Mouse (Mus musculus) neural tube, embryonic 15.5 days (tissue): ENCODE measurements around the gene Zcchc24. TPM values are rescaled to one million over a fixed set of nuclear protein-coding genes. Genes with fewer than 3 reads are reported as not detected.

Experiments used
- ATAC-seq: fragments of 200-750 bp; cut with Nextera tagmentation; 2 replicates; pipeline ENCODE4 v1.8.0; 2017; ENCODE audit warnings: mild to moderate bottlenecking, moderate TSS enrichment, moderate library complexity; ENCODE audit not compliant: low FRiP score
- H3K27ac ChIP-seq: fragments of 300-500 bp; sonication (generic); replicated peaks from 2 replicates; pipeline ENCODE4 v1.5.1; 2015; ENCODE audit warnings: mild to moderate bottlenecking, inconsistent platforms
- H3K27me3 ChIP-seq: fragments of 300-500 bp; sonication (generic); replicated peaks from 2 replicates; pipeline ENCODE4 v1.6.1; 2015; ENCODE audit warnings: inconsistent platforms
- H3K36me3 ChIP-seq: fragments of 300-500 bp; sonication (generic); 2 replicates; pipeline ENCODE4 v1.6.1; 2015; ENCODE audit warnings: inconsistent platforms
- H3K4me1 ChIP-seq: fragments of 300-500 bp; sonication (generic); 2 replicates; pipeline ENCODE4 v1.6.1; 2015; ENCODE audit warnings: inconsistent platforms
- H3K4me2 ChIP-seq: fragments of 300-500 bp; sonication (generic); 2 replicates; pipeline ENCODE4 v1.6.1; 2015; ENCODE audit warnings: inconsistent platforms, mild to moderate bottlenecking, moderate library complexity
- H3K4me3 ChIP-seq: fragments of 300-500 bp; sonication (generic); replicated peaks from 2 replicates; pipeline ENCODE4 v1.5.1; 2015; ENCODE audit warnings: mild to moderate bottlenecking, inconsistent platforms
- H3K9ac ChIP-seq: fragments of 300-500 bp; sonication (generic); replicated peaks from 2 replicates; pipeline ENCODE4 v1.6.1; 2015; ENCODE audit warnings: mild to moderate bottlenecking, inconsistent platforms
- H3K9me3 ChIP-seq: fragments of 300-500 bp; sonication (generic); replicated peaks from 2 replicates; pipeline ENCODE4 v1.6.1; 2016; ENCODE audit warnings: inconsistent platforms
- WGBS: fragments of 180-500 bp; shearing (Covaris S2); methylation state at CpG from one replicate; pipeline ENCODE4 v1.1.7; 2015; ENCODE audit warnings: mixed read lengths; 5-methylcytosine and 5-hydroxymethylcytosine counted together
- polyA plus RNA-seq: library from polyadenylated mRNA; unstranded; fragments of >200 nt; fragmentation: Nextera tagmentation; extraction: Ambion mirVana; gene quantifications from 2 replicates; pipeline ENCODE4 v1.2.1, GENCODE M21; 2015

The Zcchc24 gene
- polyA plus RNA-seq, 1 experiment from 2014 or later: 13.4 TPM

- H3K9me3 ChIP-seq: no peaks in the 10 kb centered on the region
- no peaks in the 10 kb centered on the region for H3K27me3 ChIP-seq
- 0 out of 2 replicates have a peak, but pooled peaks cover 11% of the 10 kb centered on the region for H3K4me1 ChIP-seq
- 91% methylated on average over 6 of the region's 6 CpGs for WGBS
- no peak overlapping the region for H3K4me2 ChIP-seq
- no peak overlapping the region for H3K4me3 ChIP-seq
- H3K27ac ChIP-seq: no peak overlapping the region
- H3K9ac ChIP-seq: no peak overlapping the region
- ATAC-seq: no peak
- H3K36me3 ChIP-seq: no peaks in the 10 kb centered on the region
Observed at GRCm38 (mm10) chr14:25746371-25746770, 22.5 kb downstream of the Zcchc24 start.

GRCm38 (mm10) chr14:25745365-25746184, 23.3 kb downstream of the Zcchc24 start:
- H3K4me1 ChIP-seq: 0 out of 2 replicates have a peak, but pooled peaks cover 10% of the 10 kb centered on the region
- no peak overlapping the region for H3K4me3 ChIP-seq
- ATAC-seq: no peak
- no peak overlapping the region for H3K27ac ChIP-seq
- WGBS: 66% methylated on average over 11 of the region's 11 CpGs
- H3K9me3 ChIP-seq: no peaks in the 10 kb centered on the region
- H3K27me3 ChIP-seq: no peaks in the 10 kb centered on the region
- H3K36me3 ChIP-seq: no peaks in the 10 kb centered on the region
- H3K4me2 ChIP-seq: no peak overlapping the region
- no peak overlapping the region for H3K9ac ChIP-seq

GRCm38 (mm10) chr14:25742943-25743342, 25.9 kb downstream of the Zcchc24 start:
- Histone ChIP-seq H3K27ac (no peak overlapping the region), H3K36me3 (no peaks in the 10 kb centered on the region), H3K9ac (no peak overlapping the region), H3K4me1 (peaks cover 32% of the 10 kb centered on the region), H3K9me3 (no peaks in the 10 kb centered on the region), H3K27me3 (no peaks in the 10 kb centered on the region), H3K4me3 (no peak overlapping the region), H3K4me2 (no peak overlapping the region)
- 87% methylated on average over 5 of the region's 5 CpGs for WGBS
- ATAC-seq: no peak

GRCm38 (mm10) chr14:25741840-25742367, 26.9 kb downstream of the Zcchc24 start:
- H3K4me3 ChIP-seq: no peak overlapping the region
- no peak overlapping the region for H3K27ac ChIP-seq
- H3K4me1 ChIP-seq: peaks cover 39% of the 10 kb centered on the region
- H3K9ac ChIP-seq: no peak overlapping the region
- no peaks in the 10 kb centered on the region for H3K36me3 ChIP-seq
- no peaks in the 10 kb centered on the region for H3K9me3 ChIP-seq
- WGBS: 70% methylated on average over 5 of the region's 5 CpGs
- H3K4me2 ChIP-seq: no peak overlapping the region
- ATAC-seq: no peak
- no peaks in the 10 kb centered on the region for H3K27me3 ChIP-seq

- WGBS: 80% methylated on average over 3 of the region's 3 CpGs
- Histone ChIP-seq H3K9ac (no peak overlapping the region), H3K27me3 (no peaks in the 10 kb centered on the region), H3K4me1 (peaks cover 46% of the 10 kb centered on the region), H3K27ac (no peak overlapping the region), H3K4me3 (no peak overlapping the region), H3K4me2 (no peak overlapping the region), H3K36me3 (no peaks in the 10 kb centered on the region), H3K9me3 (no peaks in the 10 kb centered on the region)
- ATAC-seq: no peak
Observed at GRCm38 (mm10) chr14:25741211-25741610, 27.6 kb downstream of the Zcchc24 start.

- H3K4me3 ChIP-seq: no peak overlapping the region
- H3K27ac ChIP-seq: peak overlapping the region; percentile 20; the same call in 1 of the 2 replicates
- no peak overlapping the region for H3K9ac ChIP-seq
- H3K4me2 ChIP-seq: no peak overlapping the region
- H3K36me3 ChIP-seq: no peaks in the 10 kb centered on the region
- ATAC-seq: peak; percentile 18; the same call in 1 of the 2 replicates
- WGBS: 60% methylated on average over 4 of the region's 4 CpGs
- no peaks in the 10 kb centered on the region for H3K27me3 ChIP-seq
- no peaks in the 10 kb centered on the region for H3K9me3 ChIP-seq
- H3K4me1 ChIP-seq: peaks cover 51% of the 10 kb centered on the region
Observed at GRCm38 (mm10) chr14:25739957-25740565, 28.8 kb downstream of the Zcchc24 start.

- whole genome bisulfite sequencing: 62% methylated on average over 14 of the region's 14 CpGs
Observed at GRCm38 (mm10) chr14:25738591-25739001, 30.2 kb downstream of the Zcchc24 start.

GRCm38 (mm10) chr14:25736589-25736988, 32.2 kb downstream of the Zcchc24 start:
- WGBS: 63% methylated on average over 6 of the region's 6 CpGs
- Histone ChIP-seq H3K4me3 (no peak overlapping the region), H3K27me3 (no peaks in the 10 kb centered on the region), H3K9me3 (no peaks in the 10 kb centered on the region), H3K4me2 (no peak overlapping the region), H3K9ac (no peak overlapping the region), H3K4me1 (peaks cover 61% of the 10 kb centered on the region), H3K36me3 (no peaks in the 10 kb centered on the region), H3K27ac (peak overlapping the region; percentile 45)
- no peak for ATAC-seq

More at GRCm38 (mm10) chr14:25738591-25739001, 30.2 kb downstream of the Zcchc24 start:
- Histone ChIP-seq H3K36me3 (no peaks in the 10 kb centered on the region), H3K27ac (0 out of 2 replicates have a peak overlapping the region, but pooled peaks have one; percentile 23), H3K9ac (no peak overlapping the region), H3K4me2 (no peak overlapping the region), H3K4me3 (no peak overlapping the region), H3K4me1 (peaks cover 61% of the 10 kb centered on the region), H3K27me3 (no peaks in the 10 kb centered on the region), H3K9me3 (no peaks in the 10 kb centered on the region)
- no peak for ATAC-seq

GRCm38 (mm10) chr14:25736140-25736539, 32.7 kb downstream of the Zcchc24 start:
- H3K4me3 ChIP-seq: no peak overlapping the region
- no peaks in the 10 kb centered on the region for H3K36me3 ChIP-seq
- no peak overlapping the region for H3K9ac ChIP-seq
- no peaks in the 10 kb centered on the region for H3K9me3 ChIP-seq
- 88% methylated on average over 3 of the region's 3 CpGs for WGBS
- peak overlapping the region; percentile 45 for H3K27ac ChIP-seq
- ATAC-seq: no peak
- H3K4me2 ChIP-seq: no peak overlapping the region
- peaks cover 61% of the 10 kb centered on the region for H3K4me1 ChIP-seq
- H3K27me3 ChIP-seq: no peaks in the 10 kb centered on the region

- no peaks in the 10 kb centered on the region for H3K9me3 ChIP-seq
- H3K27ac ChIP-seq: peak overlapping the region; percentile 74
- no peak overlapping the region for H3K4me3 ChIP-seq
- H3K27me3 ChIP-seq: no peaks in the 10 kb centered on the region
- no peak overlapping the region for H3K4me2 ChIP-seq
- H3K4me1 ChIP-seq: peaks cover 52% of the 10 kb centered on the region
- ATAC-seq: peak; percentile 83
- 23% methylated on average over 17 of the region's 17 CpGs for WGBS
- no peaks in the 10 kb centered on the region for H3K36me3 ChIP-seq
- H3K9ac ChIP-seq: no peak overlapping the region
Observed at GRCm38 (mm10) chr14:25734736-25735716, 33.8 kb downstream of the Zcchc24 start.

- Histone ChIP-seq H3K9ac (no peak overlapping the region), H3K9me3 (no peaks in the 10 kb centered on the region), H3K4me3 (no peak overlapping the region), H3K4me2 (no peak overlapping the region), H3K4me1 (peaks cover 27% of the 10 kb centered on the region), H3K27ac (no peak overlapping the region), H3K36me3 (no peaks in the 10 kb centered on the region), H3K27me3 (no peaks in the 10 kb centered on the region)
- no peak for ATAC-seq
- WGBS: 80% methylated on average over 5 of the region's 5 CpGs
Observed at GRCm38 (mm10) chr14:25727149-25727510, 41.7 kb downstream of the Zcchc24 start.
